Mouse (Mus musculus) cerebral cortex, adult 2 months (tissue): ENCODE results near the gene Lcp1.

ENCODE experiments used
- WGBS: fragments of 180-500 bp; shearing (Covaris S2); methylation state at CpG from one replicate; pipeline ENCODE4 v1.1.7; 2018; 5-methylcytosine and 5-hydroxymethylcytosine counted together

The Lcp1 gene

DNA sequence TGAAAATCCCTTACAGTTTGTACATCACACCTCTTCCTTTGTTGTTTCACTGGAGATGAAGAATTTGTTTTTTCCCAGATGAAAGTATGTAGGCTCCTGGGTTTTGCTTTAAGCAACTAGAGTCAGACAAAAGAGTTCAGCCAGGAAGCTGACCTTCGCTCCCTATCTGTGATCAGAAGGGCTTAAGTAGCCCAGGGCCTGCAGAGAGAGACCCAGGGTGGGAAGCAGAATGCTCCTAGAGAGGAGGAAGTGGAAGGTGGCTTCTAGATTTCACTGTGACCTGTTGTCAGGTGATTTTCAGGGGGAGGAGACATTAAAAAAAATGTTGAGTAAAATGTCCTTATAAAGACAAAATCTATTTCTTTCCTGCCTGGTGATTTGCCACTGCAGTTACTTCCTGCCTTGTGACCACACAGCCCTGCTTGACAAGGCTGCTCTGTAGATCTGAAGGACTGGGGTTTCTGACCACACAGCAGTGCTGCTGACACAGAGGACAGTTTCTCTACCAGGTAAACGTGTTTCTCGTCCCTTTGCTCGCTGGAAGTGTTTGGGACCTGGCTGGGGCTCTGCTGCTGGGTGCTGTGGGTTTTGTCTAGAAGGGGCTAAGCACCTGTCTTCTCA is 45.6 kb downstream of the Lcp1 start:
- WGBS, result 73% methylated on average over 4 of the region's 4 CpGs

DNA sequence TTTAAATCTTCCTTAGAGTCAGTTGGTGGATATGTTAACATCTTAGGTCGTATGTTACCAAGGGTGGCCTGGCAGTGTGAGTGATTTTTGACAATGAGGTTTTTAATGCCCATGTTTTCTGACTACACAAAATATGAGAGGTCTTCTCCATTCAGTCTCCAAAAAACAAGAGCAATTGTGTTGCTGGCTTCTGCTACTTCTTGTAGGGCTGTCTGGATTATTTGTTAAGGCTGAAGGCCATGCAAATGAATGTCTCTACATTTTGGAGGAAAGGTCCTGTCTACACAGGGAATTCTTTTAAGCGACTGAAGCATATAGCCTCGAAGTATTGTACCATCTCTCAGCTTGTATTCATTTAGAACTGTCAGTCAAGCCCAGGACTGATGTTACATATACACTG is 46.5 kb downstream of the Lcp1 start:
- WGBS, result 71% methylated on average over 3 of the region's 3 CpGs

DNA sequence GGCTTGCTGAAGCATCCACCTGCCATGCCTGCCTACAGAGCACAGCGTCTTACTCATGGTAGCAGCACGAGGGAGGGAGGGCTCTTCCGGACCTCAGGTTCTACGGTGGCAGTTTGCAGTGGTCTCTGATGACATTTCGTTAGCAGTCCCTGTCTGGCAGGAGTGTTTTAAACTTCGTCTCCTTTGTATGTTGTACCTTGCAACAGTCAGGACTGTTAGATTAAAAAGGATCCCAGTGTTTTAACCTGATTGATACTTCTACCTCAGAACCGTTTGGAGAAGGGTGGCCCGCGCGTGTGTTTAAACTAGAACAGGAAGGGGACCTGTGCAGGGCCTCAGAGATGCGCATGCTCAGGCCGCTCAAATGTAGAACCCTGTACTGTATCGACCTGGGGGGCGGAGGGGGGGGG is 47.5 kb downstream of the Lcp1 start:
- 64% methylated on average over 14 of the region's 14 CpGs for WGBS

DNA sequence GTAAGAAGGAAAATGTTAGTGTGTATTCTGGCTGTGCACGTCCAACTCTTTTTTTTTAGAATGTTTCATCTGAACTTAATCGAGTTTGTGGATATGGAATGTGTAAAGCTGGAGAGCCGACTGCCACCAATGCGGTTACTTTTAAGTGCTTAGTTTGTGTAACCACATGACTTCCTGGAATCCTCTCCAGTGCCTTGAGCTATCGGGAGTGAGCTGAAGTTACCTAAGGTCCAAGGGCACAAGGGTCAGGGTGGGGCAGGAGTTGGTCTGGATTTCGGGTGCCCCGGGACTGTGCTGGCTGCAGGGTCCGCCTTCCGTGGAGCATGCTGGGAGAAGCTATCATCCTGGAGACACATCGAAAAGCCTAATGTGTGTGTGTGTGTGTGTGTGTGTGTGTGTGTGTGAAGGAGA is 47.9 kb downstream of the Lcp1 start:
- WGBS, result 62% methylated on average over 10 of the region's 10 CpGs

DNA sequence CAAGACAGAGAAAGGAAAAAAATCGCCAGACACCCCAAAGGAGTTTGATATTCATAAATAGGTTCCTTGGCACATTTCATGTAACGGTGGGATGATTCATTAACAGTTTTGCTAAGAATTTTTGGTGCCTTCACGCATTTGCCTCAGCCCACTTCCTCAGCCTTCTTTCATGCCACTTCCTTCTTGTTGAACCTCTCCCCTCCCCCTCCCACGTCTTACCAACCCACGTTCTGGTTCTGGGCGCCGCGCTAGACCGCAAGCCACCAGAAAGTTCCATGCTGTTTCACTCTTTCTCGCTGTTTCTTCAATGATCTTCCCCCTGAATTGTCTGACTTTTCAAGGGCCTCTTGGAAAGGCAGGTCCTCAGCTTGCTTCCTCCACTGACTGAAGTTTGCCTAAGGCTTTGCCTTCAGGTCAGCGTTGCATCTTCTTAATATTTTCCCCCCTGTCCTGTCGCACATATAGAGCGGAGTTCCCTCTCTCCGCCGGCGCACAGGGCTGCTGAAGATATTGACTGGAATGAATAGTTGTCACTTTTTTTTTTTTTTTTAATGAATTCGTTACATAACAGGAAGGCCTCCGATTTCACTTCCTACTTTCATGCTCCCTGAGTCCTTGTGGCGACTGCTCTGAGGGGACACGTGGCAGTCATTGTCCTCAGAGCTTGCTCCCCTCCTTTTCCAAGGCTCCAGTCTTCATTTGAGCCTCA is 48.5 kb downstream of the Lcp1 start:
- WGBS, result 55% methylated on average over 20 of the region's 20 CpGs

DNA sequence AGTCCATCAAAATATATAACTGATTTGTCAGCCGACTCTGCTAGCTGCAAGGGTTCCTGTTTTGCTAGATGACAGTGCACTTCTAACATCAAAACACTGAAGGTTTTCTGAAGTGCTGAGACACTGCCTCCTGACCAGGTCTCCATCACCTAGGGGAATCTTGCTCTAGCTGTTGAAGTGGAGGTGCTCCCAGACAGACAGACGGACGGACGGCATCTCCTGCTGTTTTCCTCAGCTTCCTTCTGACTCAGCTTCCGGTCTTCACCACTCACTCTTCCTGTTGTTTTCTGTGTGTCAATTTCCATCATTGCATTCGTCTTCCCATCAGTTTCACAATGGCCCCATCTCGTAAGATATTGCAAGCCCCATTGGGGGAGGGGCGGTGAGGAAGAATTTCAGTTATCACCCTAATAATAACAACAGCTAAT is 49.7 kb downstream of the Lcp1 start:
- WGBS, result 82% methylated on average over 8 of the region's 8 CpGs

DNA sequence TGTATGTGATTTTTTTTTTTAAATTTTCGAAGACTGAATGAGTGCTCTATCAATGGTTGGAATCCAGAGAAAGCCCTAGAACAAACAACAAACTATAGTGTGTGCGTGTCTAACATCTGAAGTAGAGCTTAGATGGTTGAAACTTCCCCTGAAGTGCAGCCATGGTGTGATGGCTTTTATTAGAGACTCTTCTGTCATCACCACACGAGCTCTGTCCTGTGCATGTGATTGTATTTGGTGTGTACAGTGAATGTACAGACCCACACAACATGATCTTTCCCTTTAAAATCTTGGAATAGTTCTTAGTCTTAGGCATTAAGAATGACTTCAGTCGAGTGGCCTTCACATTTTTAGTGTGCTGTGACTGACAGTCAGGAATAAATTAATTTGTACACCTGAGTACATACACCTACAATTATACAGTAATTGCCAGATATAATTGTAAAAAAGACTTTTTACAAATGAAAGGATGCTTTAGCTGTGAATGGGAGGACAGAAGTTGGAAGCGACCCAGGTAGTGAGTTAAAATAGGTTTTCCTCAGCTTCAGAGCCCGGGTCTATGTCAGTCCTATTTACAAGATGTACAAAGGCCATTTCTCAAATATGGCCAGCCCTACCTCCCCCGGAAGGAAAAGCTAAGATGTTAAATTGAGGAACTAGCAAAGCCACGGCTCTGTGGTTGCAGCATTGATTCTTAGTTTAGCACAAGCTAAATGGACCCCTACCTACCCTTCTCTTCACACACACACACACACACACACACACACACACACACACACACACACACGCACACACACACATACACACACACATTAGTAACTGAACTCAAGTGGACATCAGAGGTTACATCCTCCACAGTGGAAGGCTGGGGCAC is 50.4 kb downstream of the Lcp1 start:
- 82% methylated on average over 9 of the region's 9 CpGs for WGBS

DNA sequence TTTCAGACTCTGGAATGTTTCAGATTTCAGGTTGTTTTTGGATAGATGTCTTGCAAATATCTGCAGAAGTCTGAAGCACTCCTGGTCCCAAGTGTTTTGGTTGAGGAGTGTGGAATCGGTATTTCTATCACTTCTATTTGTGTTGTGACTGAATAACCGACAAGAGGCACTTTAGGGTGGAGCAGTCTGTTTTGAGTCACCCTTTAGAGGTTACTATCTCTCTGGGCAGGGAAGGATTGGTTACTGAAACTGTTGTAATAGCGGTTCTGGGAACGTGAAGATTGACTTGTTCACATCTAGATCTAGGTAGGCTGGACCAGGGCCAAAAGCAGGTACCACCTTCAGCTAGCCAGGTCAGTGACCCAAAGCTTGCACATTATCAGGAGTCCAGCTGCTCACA is 51.5 kb downstream of the Lcp1 start:
- WGBS, result 77% methylated on average over 4 of the region's 4 CpGs

DNA sequence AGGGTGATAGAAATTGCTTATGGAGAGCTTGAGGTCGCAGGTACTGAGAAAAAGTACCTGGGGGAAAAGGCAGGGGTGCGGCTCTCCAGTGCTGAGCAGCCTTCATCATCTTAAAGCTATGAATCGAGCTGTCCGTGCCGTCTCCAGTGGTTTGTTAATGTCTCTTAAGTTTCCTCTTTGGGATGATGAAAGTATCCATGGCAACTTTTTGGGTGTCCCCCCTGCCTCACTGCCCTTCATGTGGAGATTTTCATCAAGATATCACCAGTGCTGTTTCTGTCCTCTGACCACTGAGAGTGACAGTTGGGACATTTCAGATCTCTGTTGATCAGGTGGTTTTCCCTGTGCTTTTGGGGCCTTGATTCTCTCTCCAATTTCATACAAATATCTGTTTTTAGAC is 51.9 kb downstream of the Lcp1 start:
- 94% methylated on average over 5 of the region's 5 CpGs for WGBS

DNA sequence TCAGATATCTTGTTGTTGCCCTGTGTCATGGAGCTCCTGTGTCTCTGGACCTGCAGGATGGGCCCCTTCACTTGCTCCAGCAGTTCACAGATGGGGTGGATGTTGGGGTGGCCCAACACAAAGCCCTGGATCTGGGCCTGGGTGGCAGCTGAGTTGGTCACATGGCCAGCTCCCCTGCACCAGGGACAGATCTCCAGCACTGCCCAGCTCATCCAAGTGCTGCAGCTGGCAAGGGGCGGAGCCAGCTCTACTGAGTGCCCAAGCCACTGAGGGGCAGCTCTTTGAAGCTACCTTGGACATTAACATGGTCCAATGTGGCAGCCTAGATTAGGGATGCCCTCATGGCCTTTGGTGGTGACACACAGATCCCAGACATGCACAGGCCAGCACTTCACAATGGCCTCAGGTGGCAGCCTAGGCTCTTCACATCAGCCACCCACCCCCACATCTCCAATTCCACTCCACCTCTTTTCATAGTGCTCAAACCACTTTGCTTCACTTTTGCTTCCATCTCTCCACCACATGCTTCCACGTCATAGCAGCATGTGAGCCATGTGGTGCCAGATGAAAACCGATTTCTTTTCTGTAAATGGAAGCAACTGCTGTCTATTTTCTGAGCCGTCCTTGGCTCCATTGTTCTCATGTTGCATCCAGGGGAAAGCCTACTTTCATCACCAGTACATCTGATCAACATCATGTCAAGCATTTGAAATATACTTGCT is 53.3 kb downstream of the Lcp1 start:
- WGBS, result 77% methylated on average over 4 of the region's 4 CpGs

DNA sequence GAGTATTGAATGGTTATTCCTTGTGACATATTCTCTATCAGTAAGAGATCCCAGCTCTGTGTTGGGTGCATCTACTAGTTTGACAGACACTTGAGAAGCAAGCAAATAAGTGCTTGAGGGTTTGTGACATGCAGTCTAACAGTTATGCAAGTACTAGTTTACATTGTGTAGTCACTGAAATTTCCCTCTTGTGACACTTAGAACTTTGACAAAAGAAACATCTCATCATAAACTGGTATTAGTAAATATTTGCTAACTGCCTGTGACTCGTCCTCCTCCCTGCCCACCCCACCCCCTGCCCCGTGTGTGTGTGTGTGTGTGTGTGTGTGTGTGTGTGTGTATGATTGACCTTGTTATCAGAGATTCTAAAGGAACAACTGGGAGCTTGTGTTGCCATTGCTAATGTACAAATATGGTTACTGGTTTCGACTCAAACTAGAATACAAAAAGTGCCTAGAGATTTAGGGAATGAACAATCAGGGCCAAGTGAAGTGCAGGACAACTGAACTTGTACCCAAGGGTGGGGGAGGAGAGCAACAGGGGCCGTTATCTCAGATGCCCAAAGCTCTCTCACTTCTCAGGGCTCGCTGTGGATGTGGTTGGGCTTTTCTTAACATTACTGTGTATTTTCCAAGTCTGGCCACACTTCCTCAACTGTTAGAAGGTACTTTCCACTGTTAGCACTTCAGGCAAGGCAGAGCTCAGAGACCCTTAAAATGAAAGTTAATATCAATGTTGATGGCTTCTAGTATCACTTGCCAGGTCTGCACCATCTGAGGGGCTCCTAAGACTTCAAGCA is 55.1 kb downstream of the Lcp1 start:
- 81% methylated on average over 5 of the region's 5 CpGs for WGBS

DNA sequence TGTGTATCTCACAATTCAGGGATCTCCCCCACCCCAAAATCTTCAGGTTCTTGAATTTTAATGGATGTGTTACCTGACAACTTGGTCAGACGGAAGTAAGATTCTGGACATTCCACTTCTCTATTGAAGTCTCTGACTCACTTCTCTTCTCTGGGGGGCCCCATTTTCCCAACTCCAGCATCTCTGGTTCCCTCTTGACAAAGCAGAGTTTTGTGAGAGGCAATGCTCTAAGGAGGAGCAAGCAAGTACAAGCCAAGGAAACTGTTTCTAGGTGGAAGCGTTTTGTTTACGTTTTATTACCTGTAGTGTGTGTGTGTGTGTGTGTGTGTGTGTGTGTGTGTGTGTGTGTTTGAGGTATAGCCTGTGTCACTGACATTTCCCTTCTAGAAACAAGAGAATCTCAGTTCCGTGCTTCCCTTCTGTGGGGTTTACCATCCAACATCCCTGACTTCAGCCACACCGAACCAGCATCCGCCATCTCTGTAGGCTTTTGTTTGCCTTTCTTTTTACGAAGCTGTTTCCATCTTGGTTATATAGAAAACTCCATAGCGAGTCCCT is 56.0 kb downstream of the Lcp1 start:
- 89% methylated on average over 8 of the region's 8 CpGs for WGBS

DNA sequence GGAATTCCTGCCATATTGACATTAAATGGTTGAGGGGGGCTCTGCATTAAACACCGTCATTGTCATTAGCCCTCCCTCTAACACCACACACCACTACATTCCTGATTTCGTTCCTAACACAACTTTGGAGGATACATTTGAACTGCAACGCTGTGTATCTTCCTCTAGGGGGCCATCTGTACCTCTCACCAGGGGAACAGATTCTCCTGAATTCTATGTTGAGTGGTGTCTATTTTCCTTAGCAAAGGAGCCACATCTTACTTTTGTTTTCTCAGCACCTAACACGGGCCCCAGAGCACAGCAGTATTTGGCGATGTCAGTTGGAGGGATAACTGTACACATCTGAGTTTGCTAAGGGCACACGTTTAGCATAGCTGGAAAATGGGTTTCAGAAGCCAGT is 57.6 kb downstream of the Lcp1 start:
- 77% methylated on average over 6 of the region's 6 CpGs for WGBS

DNA sequence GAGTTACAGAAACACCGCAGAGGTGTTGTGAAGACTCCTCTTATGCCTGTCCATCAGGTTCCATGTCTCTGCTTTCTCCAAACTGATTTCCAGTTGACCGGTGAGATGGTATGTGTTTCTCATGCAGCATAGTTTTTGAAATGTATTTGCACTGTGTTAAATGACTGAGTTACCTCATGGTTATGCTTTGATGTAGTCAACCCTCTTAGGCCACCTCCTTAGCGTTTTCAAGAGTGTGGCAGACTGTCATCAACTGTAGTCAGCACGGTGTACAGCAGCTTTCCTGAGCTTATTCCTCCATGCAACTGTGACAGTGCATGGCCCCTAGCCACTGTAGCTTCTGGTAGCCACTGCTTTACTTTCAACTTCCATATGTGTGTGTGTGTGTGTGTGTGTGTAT is 58.1 kb downstream of the Lcp1 start:
- WGBS, result 91% methylated on average over 4 of the region's 4 CpGs

DNA sequence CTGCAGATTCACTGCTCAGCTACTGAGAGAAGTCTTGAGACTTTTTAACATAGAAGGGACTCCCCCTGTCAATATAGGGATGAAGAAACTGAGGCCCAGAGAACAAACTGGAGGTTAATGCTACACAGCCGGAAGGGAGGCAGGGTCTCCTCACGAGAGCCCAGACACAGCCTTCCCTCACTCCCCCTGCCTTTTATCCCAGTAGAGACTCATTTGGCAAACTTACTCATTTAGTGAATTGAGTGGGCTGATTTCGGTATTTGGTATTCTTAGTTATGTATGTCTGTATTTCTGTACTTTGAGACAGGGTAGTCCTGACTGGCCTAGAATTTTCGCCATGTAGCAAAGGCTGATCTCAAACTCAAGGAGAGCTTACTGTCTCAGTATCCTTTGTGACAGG is 59.8 kb downstream of the Lcp1 start:
- WGBS, result 78% methylated on average over 4 of the region's 4 CpGs

DNA sequence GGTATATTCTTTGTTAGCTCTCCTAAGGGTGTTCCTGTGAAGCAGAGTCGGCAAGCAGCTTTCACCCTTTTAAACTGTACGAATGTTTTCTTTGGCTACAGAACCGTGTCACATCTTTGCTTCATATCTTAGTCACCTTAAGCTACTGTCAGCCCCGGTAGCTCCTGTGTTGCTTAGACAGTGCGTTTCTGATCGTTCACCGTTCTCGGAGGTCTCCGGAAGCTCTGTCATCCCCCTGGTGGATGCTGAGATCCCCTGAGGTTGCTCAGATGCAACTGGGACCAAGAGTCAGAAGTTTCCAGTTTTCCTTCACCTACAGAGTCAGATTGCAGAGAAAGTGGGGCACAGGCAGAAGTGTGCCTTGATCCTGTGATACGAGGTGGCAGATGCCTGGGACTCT is 61.5 kb downstream of the Lcp1 start:
- WGBS, result 90% methylated on average over 10 of the region's 10 CpGs

DNA sequence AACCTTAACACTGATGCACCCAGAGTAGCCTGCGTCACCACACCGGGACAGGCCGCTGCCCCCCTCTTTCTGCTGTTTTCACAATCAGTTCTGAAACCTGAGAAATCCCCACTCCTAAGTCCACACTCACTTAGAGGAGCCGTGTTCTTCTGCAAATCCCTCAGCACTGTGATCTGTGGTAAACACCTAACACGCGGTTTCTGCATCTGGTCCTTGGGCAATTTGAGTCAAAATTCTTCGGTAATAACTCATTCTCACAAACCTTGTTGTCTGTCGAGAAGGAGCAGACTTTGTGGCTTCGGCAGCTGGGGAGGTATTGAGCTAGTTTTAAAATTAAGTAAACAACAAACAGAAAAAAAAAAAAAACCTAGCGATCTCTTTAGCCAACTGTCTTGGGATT is 62.0 kb downstream of the Lcp1 start:
- 93% methylated on average over 10 of the region's 10 CpGs for WGBS

DNA sequence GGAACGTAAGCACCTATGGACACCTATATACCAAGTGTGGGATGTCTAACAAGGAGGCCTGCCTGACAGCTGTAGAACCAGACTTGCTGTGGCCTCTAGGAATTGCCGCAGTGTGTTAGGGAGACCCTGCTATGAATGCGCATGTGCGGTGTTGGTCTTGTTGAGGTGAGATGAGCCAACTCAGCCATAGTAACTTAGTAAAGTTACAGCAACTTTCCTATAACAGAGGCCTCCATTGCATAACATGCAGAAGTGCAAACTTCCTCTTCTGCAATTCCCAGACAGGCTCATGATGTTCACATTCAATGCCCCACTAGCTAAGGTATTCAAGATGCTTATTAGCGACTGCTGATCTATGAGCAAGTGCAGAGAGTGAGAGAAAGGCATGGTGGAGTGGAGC is 64.6 kb downstream of the Lcp1 start:
- 95% methylated on average over 5 of the region's 5 CpGs for WGBS

DNA sequence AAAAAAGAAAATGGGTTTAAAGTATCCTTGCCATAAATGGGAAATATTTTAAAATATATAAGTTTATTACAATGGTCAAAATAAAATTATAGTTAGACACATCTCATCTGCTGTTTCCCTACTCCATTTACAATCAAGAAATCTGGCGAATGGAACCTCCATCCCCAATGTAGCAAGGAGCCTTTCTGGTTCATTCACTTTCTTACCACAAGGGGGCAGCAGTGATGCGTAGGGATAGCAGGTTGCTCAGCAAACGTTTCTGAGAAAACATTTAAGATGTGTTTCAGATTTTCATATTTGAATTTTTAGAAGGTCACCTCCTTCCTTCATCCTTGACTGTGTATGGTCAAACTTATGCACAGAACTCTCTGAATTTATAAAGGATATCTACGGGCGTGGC is 66.1 kb downstream of the Lcp1 start:
- 39% methylated on average over 5 of the region's 5 CpGs for WGBS

DNA sequence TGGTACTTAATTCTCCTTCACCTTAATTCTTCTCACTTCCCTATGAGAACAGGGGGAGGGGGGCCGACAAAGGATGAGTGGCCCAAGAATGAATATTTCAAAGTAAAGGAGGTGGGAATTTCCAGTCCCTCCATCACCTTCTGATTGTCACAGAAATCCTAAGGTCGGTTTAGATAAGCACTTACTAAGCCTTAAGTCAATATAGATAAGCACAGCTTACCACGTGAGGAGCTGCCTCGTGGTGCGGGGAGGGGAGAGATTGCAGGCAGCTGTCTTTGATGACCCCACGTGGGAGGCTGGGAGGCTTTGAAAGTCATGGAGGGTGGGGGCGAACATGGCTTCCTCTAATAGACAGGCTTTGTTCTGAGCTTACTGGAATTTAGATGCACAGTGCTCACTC is 66.8 kb downstream of the Lcp1 start:
- 65% methylated on average over 7 of the region's 7 CpGs for WGBS
